Mouse (Mus musculus) myocyte (in vitro differentiated cells): ENCODE measurements around the gene Top2a. TPM values are rescaled to one million over a fixed set of nuclear protein-coding genes. Genes with fewer than 3 reads are reported as not detected.

ENCODE experiments used
- H3K27me3 ChIP-seq: one replicate; pipeline ENCODE4 v1.6.1; 2011; ENCODE audit not compliant: control insufficient read depth, insufficient read depth, insufficient read length
- H3K36me3 ChIP-seq: one replicate; pipeline ENCODE4 v1.6.1; 2011; ENCODE audit not compliant: control insufficient read depth, insufficient read depth
- H3K4me2 ChIP-seq: one replicate; pipeline ENCODE4 v1.6.1; 2011; ENCODE audit warnings: low read depth, control low read depth
- H3K4me3 ChIP-seq: one replicate; pipeline ENCODE4 v1.5.1; 2011; ENCODE audit warnings: mild to moderate bottlenecking, control low read depth, moderate library complexity
- H3K79me2 ChIP-seq: one replicate; pipeline ENCODE4 v1.6.1; 2011; ENCODE audit not compliant: control insufficient read depth, insufficient read depth
- H3ac ChIP-seq: one replicate; pipeline ENCODE4 v1.6.1; 2011; ENCODE audit not compliant: control insufficient read depth, insufficient read length
- CEBPB ChIP-seq: IDR thresholded peaks from 2 replicates; pipeline ENCODE4 v1.6.1; 2011; ENCODE audit warnings: mild to moderate bottlenecking, moderate library complexity; ENCODE audit not compliant: poor library complexity, insufficient read depth, severe bottlenecking
- E2F4 ChIP-seq: IDR thresholded peaks from one replicate; pipeline ENCODE4 v1.6.1; 2011; ENCODE audit warnings: mild to moderate bottlenecking, control low read depth, moderate library complexity; ENCODE audit not compliant: insufficient read depth
- MAX ChIP-seq: IDR thresholded peaks from one replicate; pipeline ENCODE4 v1.6.1; 2011; ENCODE audit warnings: low read depth, mild to moderate bottlenecking, control low read depth
- MYOD1 ChIP-seq, 3 experiments: IDR thresholded peaks; one replicate each; pipeline ENCODE4 v1.6.1; 2011; ENCODE audit warnings: control low read depth in 2 of 3, low read depth in 2 of 3, mild to moderate bottlenecking in 2 of 3, moderate library complexity in 1 of 3; ENCODE audit not compliant: insufficient read length in 2 of 3, control insufficient read depth in 1 of 3
- MYOG ChIP-seq, 3 experiments: IDR thresholded peaks; one replicate each; pipeline ENCODE4 v1.6.1; 2011; ENCODE audit warnings: control low read depth in 2 of 3, low read depth in 2 of 3, mild to moderate bottlenecking in 2 of 3; ENCODE audit not compliant: insufficient read length in 2 of 3, control insufficient read depth in 1 of 3, insufficient read depth in 1 of 3
- POLR2A ChIP-seq: IDR thresholded peaks from one replicate; pipeline ENCODE4 v1.6.1; 2011; ENCODE audit warnings: low read depth, mild to moderate bottlenecking, control low read depth, moderate library complexity; ENCODE audit not compliant: insufficient read length
- POLR2AphosphoS2 ChIP-seq: IDR thresholded peaks from one replicate; pipeline ENCODE4 v1.6.1; 2011; ENCODE audit warnings: low read depth, control low read depth; ENCODE audit not compliant: insufficient read length
- REST ChIP-seq: IDR thresholded peaks from one replicate; pipeline ENCODE4 v1.6.1; 2011; ENCODE audit warnings: mild to moderate bottlenecking, control low read depth, moderate library complexity; ENCODE audit not compliant: insufficient read depth, insufficient read length
- SRF ChIP-seq: IDR thresholded peaks from one replicate; pipeline ENCODE4 v1.6.1; 2011; ENCODE audit warnings: low read depth; ENCODE audit not compliant: control insufficient read depth, insufficient read length
- TCF12 ChIP-seq: IDR thresholded peaks from one replicate; pipeline ENCODE4 v1.6.1; 2011; ENCODE audit warnings: mild to moderate bottlenecking, control low read depth; ENCODE audit not compliant: poor library complexity, insufficient read depth, severe bottlenecking
- TCF3 ChIP-seq: IDR thresholded peaks from one replicate; pipeline ENCODE4 v1.6.1; 2011; ENCODE audit warnings: low read depth, control low read depth; ENCODE audit not compliant: insufficient read length
- USF1 ChIP-seq: IDR thresholded peaks from one replicate; pipeline ENCODE4 v1.6.1; 2011; ENCODE audit warnings: low read depth, mild to moderate bottlenecking, control low read depth, moderate library complexity
- polyA plus RNA-seq: library from polyadenylated mRNA; unstranded; fragments of >200 nt; fragmentation: generic; extraction: Trizol; gene quantifications from one replicate; pipeline ENCODE4 v1.2.1, GENCODE M21; 2012; ENCODE audit warnings: missing spikeins

The Top2a gene
- polyA plus RNA-seq, 1 experiment = 39.9 TPM

DNA sequence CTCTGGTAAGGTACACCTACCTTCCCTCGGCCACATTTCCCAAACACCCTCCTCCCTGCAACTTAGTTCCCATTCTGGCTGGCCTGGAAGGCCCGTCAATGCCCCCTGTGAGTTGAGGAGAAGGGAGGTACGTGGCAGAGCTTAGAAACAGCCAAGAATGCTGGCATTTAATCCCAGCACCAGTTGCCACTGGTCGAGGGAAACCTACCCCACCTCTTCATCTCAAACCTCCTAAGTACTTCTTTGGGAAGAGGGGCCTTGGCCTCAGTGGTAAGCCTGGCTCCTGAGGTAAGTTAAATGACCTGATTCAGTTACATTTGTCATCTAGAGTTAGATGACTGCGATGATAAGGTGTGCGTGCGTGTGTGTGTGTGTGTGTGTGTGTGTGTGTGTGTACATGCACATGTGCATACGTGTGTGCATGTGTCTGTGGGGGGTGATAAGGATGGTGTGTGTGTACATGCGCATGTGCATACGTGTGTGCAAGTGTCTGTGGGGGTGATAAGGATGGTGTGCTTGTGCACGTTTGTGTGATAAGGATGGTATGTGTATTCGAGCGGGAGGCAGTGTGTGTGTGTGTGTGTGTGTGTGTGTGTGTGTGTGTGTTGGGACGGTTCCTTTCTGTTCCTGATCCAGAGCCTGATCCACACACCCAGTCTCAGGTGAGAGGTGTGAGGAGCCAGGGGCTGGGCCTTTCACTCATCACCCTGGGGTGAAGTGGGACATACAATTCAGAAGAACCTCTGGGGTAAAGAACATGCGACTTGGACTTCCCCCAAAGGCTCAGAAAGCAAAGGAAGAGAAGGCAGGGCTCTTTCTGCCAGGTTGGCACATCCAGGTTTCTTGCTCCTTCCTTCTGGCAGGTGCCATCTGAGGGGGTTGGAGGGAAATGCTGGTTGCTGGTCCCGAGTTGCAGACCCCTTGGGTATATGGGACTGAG lies 18.1 kb upstream of the Top2a start:
- H3K79me2 ChIP-seq = no peaks in the 10 kb centered on the region
- peak overlapping the region; percentile 2 for H3K4me3 ChIP-seq
- no peaks in the 10 kb centered on the region for H3K36me3 ChIP-seq
- H3ac ChIP-seq = no peak overlapping the region
- H3K4me2 ChIP-seq = peak overlapping the region; percentile 67
- TF ChIP-seq CEBPB (no peak), POLR2A (no peak), TCF3 (no peak), SRF (no peak), USF1 (no peak), MYOD1 (IDR thresholded peaks at IDR 0.05; ENCODE audit: control insufficient read depth in 1 of 3, insufficient read length in 2 of 3, low read depth in 2 of 3) (no peak), E2F4 (no peak), TCF12 (no peak), POLR2AphosphoS2 (no peak), REST (no peak), MYOG (IDR thresholded peaks at IDR 0.05; ENCODE audit: control insufficient read depth in 1 of 3, insufficient read depth in 1 of 3, insufficient read length in 2 of 3, low read depth in 2 of 3) (no peak), MAX (no peak)
- H3K27me3 ChIP-seq = peaks cover 8% of the 10 kb centered on the region

DNA sequence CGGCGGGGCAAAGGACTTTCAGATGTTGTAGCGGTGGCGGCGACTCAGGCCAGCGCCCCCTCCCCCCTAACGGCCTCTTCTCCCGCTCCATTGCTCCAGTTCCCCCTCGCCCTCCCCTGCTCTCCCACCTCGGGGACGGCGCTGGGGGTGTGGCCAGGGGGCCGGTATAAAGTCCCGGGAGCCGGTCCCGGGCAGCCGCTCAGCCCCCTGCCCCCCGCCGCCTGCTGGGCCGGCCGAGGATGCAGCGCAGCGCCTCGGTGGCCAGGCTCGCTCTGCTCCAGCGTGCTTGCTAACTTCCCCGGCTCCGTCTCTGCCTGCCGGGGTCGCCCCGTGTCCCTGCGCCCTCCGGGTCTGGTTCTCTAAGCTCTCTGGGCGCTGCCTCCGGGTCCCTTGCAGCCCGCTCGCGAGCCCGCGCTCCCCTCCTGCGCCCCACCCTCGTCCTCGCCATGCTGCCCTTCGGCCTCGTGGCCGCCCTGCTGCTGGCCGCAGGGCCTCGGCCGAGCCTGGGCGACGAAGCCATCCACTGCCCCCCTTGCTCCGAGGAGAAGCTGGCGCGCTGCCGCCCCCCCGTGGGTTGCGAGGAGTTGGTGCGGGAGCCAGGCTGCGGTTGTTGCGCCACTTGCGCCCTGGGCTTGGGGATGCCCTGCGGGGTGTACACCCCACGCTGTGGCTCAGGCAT lies 17.2 kb upstream of the Top2a start, which contains the start of gene Igfbp4:
Gene Igfbp4 (plus strand): TSS at position 194 of the 679 bp plus-strand sequence.
- peaks cover 8% of the 10 kb centered on the region for H3K27me3 ChIP-seq
- TF ChIP-seq POLR2A (peak; percentile 53), MAX (no peak), TCF12 (no peak), MYOG (IDR thresholded peaks at IDR 0.05; ENCODE audit: control insufficient read depth in 1 of 3, insufficient read depth in 1 of 3, insufficient read length in 2 of 3, low read depth in 2 of 3) (peak in 1 of 3 experiments; percentile 2), TCF3 (no peak), E2F4 (no peak)
- H3K4me3 ChIP-seq = peak within 1 kb of the TSS; percentile 24
- H3K36me3 ChIP-seq = no peaks in the 10 kb centered on the region
- H3ac ChIP-seq = no peak within 1 kb of the TSS
- peak within 1 kb of the TSS; percentile 67 for H3K4me2 ChIP-seq
- H3K79me2 ChIP-seq = no peaks in the 10 kb centered on the region

DNA sequence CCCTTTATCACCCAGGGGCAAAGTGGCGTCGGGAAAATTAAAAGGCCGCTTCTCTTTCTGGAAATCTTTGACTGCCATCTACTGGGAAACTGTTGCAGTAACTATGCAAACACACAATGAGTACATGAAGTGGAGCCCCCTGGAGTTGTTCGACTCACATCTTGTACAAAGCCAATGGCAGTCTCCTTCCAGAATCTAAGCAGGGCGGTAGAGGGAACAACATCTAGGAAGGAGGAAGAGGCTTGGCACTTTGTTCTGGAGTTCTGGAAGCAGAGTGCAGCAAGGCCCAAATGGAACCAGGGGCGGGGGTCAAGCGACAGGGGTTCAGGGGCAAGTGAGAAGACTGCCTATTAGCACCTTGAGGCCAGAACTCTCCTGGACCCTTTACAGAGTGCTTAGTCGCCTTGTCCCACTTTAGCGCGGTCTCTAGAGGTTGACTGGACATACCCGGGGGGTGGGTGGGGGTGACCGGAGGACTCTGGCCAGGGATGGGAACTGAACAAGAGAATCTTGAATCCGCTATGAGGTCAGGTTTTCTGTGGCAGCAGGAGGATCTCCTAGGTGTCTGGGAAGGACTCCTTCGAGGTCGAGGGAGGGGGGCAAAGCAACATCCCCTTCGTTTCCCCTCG lies 16.5 kb upstream of the Top2a start:
- peak overlapping the region; percentile 24 for H3K4me3 ChIP-seq
- no peaks in the 10 kb centered on the region for H3K79me2 ChIP-seq
- no peaks in the 10 kb centered on the region for H3K36me3 ChIP-seq
- TF ChIP-seq MYOG (IDR thresholded peaks at IDR 0.05; ENCODE audit: control insufficient read depth in 1 of 3, insufficient read depth in 1 of 3, insufficient read length in 2 of 3, low read depth in 2 of 3) (no peak), POLR2A (no peak), MYOD1 (IDR thresholded peaks at IDR 0.05; ENCODE audit: control insufficient read depth in 1 of 3, insufficient read length in 2 of 3, low read depth in 2 of 3) (no peak), MAX (no peak), CEBPB (no peak), REST (no peak), E2F4 (no peak), USF1 (no peak), SRF (no peak), TCF3 (no peak), POLR2AphosphoS2 (no peak), TCF12 (no peak)
- H3ac ChIP-seq = no peak overlapping the region
- H3K27me3 ChIP-seq = peaks cover 8% of the 10 kb centered on the region
- peak overlapping the region; percentile 67 for H3K4me2 ChIP-seq

DNA sequence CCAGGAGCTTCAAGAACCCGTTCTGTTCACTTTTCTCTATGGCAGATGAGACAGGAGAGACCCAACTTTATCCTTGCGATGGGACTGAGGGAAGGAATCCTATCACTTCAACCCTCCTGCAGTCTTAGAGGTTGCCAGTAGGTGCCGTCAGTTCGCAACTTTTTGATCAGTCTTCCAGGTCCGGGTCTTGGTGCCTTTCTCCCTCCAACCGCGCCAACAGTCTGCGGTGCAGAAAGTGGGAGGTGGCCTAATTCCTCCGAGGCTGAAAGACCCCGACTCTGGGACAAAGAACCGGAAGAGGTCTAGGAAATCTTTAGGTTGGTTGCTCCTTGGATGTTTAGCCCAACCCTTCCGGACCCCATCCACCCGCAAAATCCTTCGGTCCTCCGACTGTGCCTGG lies 15.8 kb upstream of the Top2a start:
- Histone ChIP-seq H3K36me3 (no peaks in the 10 kb centered on the region), H3ac (no peak overlapping the region), H3K4me3 (peak overlapping the region; percentile 24), H3K79me2 (no peaks in the 10 kb centered on the region), H3K27me3 (peaks cover 8% of the 10 kb centered on the region), H3K4me2 (peak overlapping the region; percentile 67)
- no peak for TF ChIP-seq E2F4
- TF ChIP-seq SRF = no peak
- TF ChIP-seq USF1 = no peak
- no peak for TF ChIP-seq TCF12
- no peak for TF ChIP-seq CEBPB
- TF ChIP-seq MYOG (IDR thresholded peaks at IDR 0.05; ENCODE audit: control insufficient read depth in 1 of 3, insufficient read depth in 1 of 3, insufficient read length in 2 of 3, low read depth in 2 of 3) = no peak
- no peak for TF ChIP-seq REST
- TF ChIP-seq MYOD1 (IDR thresholded peaks at IDR 0.05; ENCODE audit: control insufficient read depth in 1 of 3, insufficient read length in 2 of 3, low read depth in 2 of 3) = no peak
- no peak for TF ChIP-seq MAX
- no peak for TF ChIP-seq TCF3
- no peak for TF ChIP-seq POLR2AphosphoS2
- TF ChIP-seq POLR2A = no peak
